Mouse (Mus musculus) kidney, adult 9 months (tissue): ENCODE measurements at regions not wholly inside any gene's neighbourhood (a gene's known extent, or its start where the extent isn't known, plus 50 kb on each side); places are given as distances from the start of the nearest gene placed in this dataset.

ENCODE experiments used
- DNase-seq: peaks from one replicate; pipeline ENCODE4 v3.0.0; 2022

DNA sequence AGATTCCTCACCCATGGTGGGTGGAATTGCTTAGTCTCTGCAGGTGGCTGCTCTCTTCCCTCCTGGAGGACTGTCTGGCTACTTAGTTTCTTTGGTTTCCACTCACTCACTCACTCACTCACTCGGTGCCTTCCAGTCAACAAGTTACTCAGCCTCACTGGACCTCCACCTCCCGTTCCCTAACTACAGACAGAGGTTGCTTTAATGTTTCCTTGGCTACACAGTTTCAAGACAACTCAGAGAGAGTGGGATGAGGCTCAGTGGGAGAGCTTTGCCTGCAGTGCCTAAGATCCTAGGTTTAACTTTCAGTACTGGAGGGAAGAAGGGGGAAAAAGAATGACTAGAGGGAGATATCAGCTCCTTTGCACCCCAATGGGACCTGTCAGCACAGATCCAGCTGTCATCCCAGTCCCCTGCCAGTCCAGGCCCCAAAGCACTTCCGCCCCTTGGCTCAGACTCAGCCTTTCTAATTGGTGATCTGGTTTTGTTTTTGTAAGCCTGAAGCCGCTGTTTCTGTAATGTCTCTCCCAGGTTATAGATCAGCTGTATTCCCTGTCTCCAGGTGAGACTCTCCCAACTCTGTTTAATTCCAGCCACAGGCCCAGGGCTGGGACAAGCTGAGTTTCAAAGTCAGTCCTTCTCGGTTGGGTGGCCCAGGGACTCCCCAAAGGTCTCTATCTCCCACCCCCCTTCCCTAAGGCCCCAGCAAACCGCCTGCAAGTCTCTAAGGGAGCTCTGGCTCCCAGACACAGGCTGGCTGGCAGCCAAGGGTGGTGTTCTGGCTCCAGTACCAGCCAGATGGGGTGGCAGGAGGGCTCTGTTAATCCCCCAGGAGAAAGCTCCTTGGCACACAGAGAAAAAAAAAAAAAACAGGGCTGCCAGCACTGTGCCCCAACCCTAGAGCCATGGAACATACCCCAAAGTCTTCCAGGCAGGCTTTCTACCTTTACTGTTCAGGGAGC is 60.5 kb upstream of the Cdon start:
- peak; percentile 39 for DNase-seq

- no peak for DNase-seq
These were observed 59.5 kb upstream of the Cdon start for GRCm38 (mm10) chr9:35361432-35361831.

DNA sequence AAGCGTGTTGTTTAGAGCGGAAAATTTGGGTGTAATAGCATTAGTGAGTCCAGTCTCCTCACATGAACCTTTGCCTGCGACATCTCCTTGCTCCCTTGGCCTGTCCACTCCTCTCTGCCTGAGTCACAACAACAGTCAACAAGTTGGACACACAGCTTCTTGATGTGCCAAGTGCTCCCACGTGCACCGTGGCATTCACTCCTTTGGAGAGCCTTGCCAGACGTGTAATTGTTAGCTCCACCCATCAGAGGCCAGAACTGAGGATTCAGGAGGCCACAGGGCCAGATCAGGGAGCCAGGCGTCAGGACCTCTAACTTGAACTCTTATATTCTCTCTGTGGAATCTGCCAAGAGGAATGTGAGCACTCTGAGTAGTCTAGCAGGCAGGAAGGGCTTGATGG is 58.7 kb upstream of the Cdon start:
- no peak for DNase-seq

DNA sequence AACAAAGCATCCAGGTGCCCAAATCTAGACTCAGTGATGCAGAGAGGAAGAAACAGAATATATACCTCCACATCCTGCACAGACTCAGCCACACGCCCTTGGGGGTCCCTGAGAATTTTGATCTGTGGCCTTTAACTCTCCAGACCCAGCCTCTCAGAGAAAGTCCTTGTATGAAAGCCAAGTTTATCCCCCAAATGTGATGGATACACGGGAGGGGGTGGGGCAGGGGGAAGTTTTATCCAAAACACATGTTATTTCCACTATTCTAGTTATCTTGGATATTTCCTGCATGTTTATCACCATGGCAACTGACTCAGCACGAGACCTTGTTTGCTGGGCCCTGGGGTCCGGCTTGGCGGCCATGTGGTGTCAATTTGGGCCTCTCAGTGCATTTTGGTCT is 57.8 kb upstream of the Cdon start:
- DNase-seq: no peak

- DNase-seq: no peak
These were observed 57.0 kb upstream of the Cdon start for GRCm38 (mm10) chr9:35363936-35364335.

GRCm38 (mm10) chr9:35365975-35366374 is 55.0 kb upstream of the Cdon start:
- DNase-seq: no peak

DNA sequence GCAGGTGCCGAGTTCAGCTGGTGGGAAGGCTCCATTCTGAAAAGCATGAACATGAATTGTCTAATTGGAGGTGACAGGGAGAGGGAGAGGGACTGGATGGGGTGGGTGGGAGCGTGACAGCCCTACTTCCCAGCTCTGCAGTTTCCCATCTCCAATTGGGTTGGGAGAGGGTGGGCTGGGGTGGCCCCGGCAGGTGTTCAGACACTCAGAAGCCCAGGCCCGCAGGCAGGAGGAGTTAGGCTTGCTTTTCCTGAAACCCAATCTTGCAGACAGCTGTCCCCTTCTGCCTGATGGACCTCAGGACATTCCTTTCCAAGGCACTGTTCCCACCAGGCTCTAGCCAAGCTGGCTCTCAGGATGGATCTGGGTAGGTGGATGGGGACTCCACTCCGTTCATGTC is 51.9 kb upstream of the Cdon start:
- DNase-seq: no peak

GRCm38 (mm10) chr9:35370031-35370430 is 50.9 kb upstream of the Cdon start:
- DNase-seq: no peak

- DNase-seq: no peak
These were observed 50.0 kb upstream of the Cdon start for GRCm38 (mm10) chr9:35370895-35371294.
